Comparison of ENCODE assay signal across 8 mouse cellular contexts in genomic region chr3:152191791-152192237, GRCm38 (mm10). TPM values are rescaled to one million over a fixed set of nuclear protein-coding genes. Genes with fewer than 3 reads are reported as not detected.
A peak's percentile ranks its signal among the peaks of the same experiment; 100 is the strongest.
DNase-seq lines count a peak whose midpoint lies in the region; ATAC-seq and TF ChIP-seq lines count a peak whose summit lies in the region.

No protein-coding gene starts in this region.

- H3K27me3 ChIP-seq in cerebellum, adult 2 months (ENCODE audit: control insufficient read depth, insufficient read depth, low read length), result no peaks in the 10 kb centered on the region
- H3K27me3 ChIP-seq in forebrain, embryonic 14.5 days (replicated peaks; ENCODE audit: control insufficient read depth, insufficient read depth, low read length), result no peaks in the 10 kb centered on the region
- H3K27me3 ChIP-seq in hindbrain, embryonic 15.5 days, result no peaks in the 10 kb centered on the region
- no peaks in the 10 kb centered on the region for H3K27me3 ChIP-seq in liver, embryonic 15.5 days
- no peaks in the 10 kb centered on the region for H3K27me3 ChIP-seq in neural tube, embryonic 11.5 days (ENCODE audit: control insufficient read depth, insufficient read depth, low read length)

- H3K4me1 ChIP-seq in cerebellum, adult 2 months (ENCODE audit: control insufficient read depth, insufficient read depth, low read length), result peaks cover 3% of the 10 kb centered on the region; the same call in 1 of the 2 replicates
- H3K4me1 ChIP-seq in bone marrow, adult 2 months (ENCODE audit: control insufficient read depth, insufficient read depth, low read length), result no peaks in the 10 kb centered on the region
- peaks cover 8% of the 10 kb centered on the region for H3K4me1 ChIP-seq in forebrain, embryonic 14.5 days (ENCODE audit: control insufficient read depth, insufficient read depth, low read length)
- H3K4me1 ChIP-seq in hindbrain, embryonic 15.5 days (replicated peaks), result peaks cover 29% of the 10 kb centered on the region
- H3K4me1 ChIP-seq in liver, embryonic 15.5 days (replicated peaks), result peaks cover 37% of the 10 kb centered on the region
- peaks cover 2% of the 10 kb centered on the region; the same call in 1 of the 2 replicates for H3K4me1 ChIP-seq in neural tube, embryonic 11.5 days (ENCODE audit: control insufficient read depth, insufficient read depth, low read length)

- no peak for TF ChIP-seq CTCF in cerebellum, adult 2 months (IDR thresholded peaks at IDR 0.05; ENCODE audit: borderline replicate concordance, insufficient read depth, low read depth, low read length)
- TF ChIP-seq CTCF in bone marrow, adult 2 months (IDR thresholded peaks at IDR 0.05; ENCODE audit: control insufficient read depth, insufficient read depth, low read length), result no peak

- no peaks in the 10 kb centered on the region for H3K9me3 ChIP-seq in forebrain, embryonic 14.5 days (replicated peaks; ENCODE audit: control insufficient read depth, low read length)
- H3K9me3 ChIP-seq in hindbrain, embryonic 15.5 days, result no peaks in the 10 kb centered on the region
- no peaks in the 10 kb centered on the region for H3K9me3 ChIP-seq in liver, embryonic 15.5 days (replicated peaks)
- no peaks in the 10 kb centered on the region for H3K9me3 ChIP-seq in neural tube, embryonic 11.5 days (ENCODE audit: control insufficient read depth, low read length)

- 1% methylated on average over 6 of the region's 6 CpGs for WGBS in cerebellum, adult 2 months
- WGBS in bone marrow, adult 2 months, result 2% methylated on average over 6 of the region's 6 CpGs
- 12% methylated on average over 6 of the region's 6 CpGs for WGBS in forebrain, embryonic 14.5 days
- 35% methylated on average over 6 of the region's 6 CpGs for WGBS in hindbrain, embryonic 15.5 days
- 5% methylated on average over 6 of the region's 6 CpGs for WGBS in liver, embryonic 15.5 days (ENCODE audit: insufficient replicate concordance)
- WGBS in neural tube, embryonic 11.5 days, result 33% methylated on average over 6 of the region's 6 CpGs

- no peak overlapping the region for H3K27ac ChIP-seq in cerebellum, adult 2 months (ENCODE audit: insufficient read depth, low read length)
- H3K27ac ChIP-seq in bone marrow, adult 2 months (ENCODE audit: control insufficient read depth, insufficient read depth, low read depth, low read length, poor library complexity), result peak overlapping the region; percentile 50; the same call in 1 of the 2 replicates
- H3K27ac ChIP-seq in forebrain, embryonic 14.5 days (ENCODE audit: low read depth, low read length), result no peak overlapping the region
- H3K27ac ChIP-seq in hindbrain, embryonic 15.5 days (replicated peaks), result peak overlapping the region; percentile 58; the same call in 1 of the 2 replicates
- H3K27ac ChIP-seq in liver, embryonic 15.5 days (replicated peaks), result peak overlapping the region; percentile 79
- H3K27ac ChIP-seq in neural tube, embryonic 11.5 days (ENCODE audit: low read depth, low read length), result no peak overlapping the region

- peak; percentile 25; the same call in 1 of the 2 replicates for ATAC-seq in forebrain, embryonic 14.5 days
- ATAC-seq in hindbrain, embryonic 15.5 days (ENCODE audit: low FRiP score, low read depth), result no peak; the same call in 1 of the 2 replicates
- peak; percentile 49 for ATAC-seq in liver, embryonic 15.5 days (ENCODE audit: insufficient read depth)
- no peak; the same call in 1 of the 2 replicates for ATAC-seq in neural tube, embryonic 11.5 days (ENCODE audit: insufficient read depth, low FRiP score, low TSS enrichment)

- peak overlapping the region; percentile 52 for H3K4me2 ChIP-seq in forebrain, embryonic 14.5 days (ENCODE audit: low read length)
- H3K4me2 ChIP-seq in hindbrain, embryonic 15.5 days, result peak overlapping the region; percentile 60
- H3K4me2 ChIP-seq in liver, embryonic 15.5 days, result peak overlapping the region; percentile 75
- H3K4me2 ChIP-seq in neural tube, embryonic 11.5 days (ENCODE audit: low read depth), result peak overlapping the region; percentile 36

- DNase-seq in cerebellum, adult 2 months, result peak; percentile 39 to 44
- no peak for DNase-seq in cerebellum, adult 8-10 months
- DNase-seq in forebrain, embryonic 14.5 days (ENCODE audit: low spot score), result peak; percentile 40
- DNase-seq in neural tube, embryonic 11.5 days (ENCODE audit: low spot score), result peak; percentile 27
- no peak for DNase-seq in layer of hippocampus, adult 9-10 months (ENCODE audit: low spot score)

- peak overlapping the region; percentile 40 for H3K9ac ChIP-seq in forebrain, embryonic 14.5 days (ENCODE audit: low read length)
- peak overlapping the region; percentile 18; the same call in 1 of the 2 replicates for H3K9ac ChIP-seq in hindbrain, embryonic 15.5 days
- peak overlapping the region; percentile 61 for H3K9ac ChIP-seq in liver, embryonic 15.5 days
- peak overlapping the region; percentile 3; the same call in 1 of the 2 replicates for H3K9ac ChIP-seq in neural tube, embryonic 11.5 days (ENCODE audit: low read length)

- no peak for TF ChIP-seq POLR2A in cerebellum, adult 2 months (IDR thresholded peaks at IDR 0.05; ENCODE audit: borderline replicate concordance, insufficient read depth, low read length)
- TF ChIP-seq POLR2A in bone marrow, adult 2 months (IDR thresholded peaks at IDR 0.05; ENCODE audit: borderline replicate concordance, control insufficient read depth, low read depth, low read length), result no peak

- H3K36me3 ChIP-seq in forebrain, embryonic 14.5 days (ENCODE audit: control insufficient read depth, insufficient read depth, low read length), result no peaks in the 10 kb centered on the region
- H3K36me3 ChIP-seq in hindbrain, embryonic 15.5 days, result no peaks in the 10 kb centered on the region
- peaks cover 14% of the 10 kb centered on the region for H3K36me3 ChIP-seq in liver, embryonic 15.5 days (replicated peaks)
- H3K36me3 ChIP-seq in neural tube, embryonic 11.5 days (ENCODE audit: control insufficient read depth, insufficient read depth, low read length), result no peaks in the 10 kb centered on the region; the same call in 1 of the 2 replicates

- peak overlapping the region; percentile 82 for H3K4me3 ChIP-seq in cerebellum, adult 2 months (replicated peaks; ENCODE audit: insufficient read depth, low read depth, low read length)
- H3K4me3 ChIP-seq in bone marrow, adult 2 months (replicated peaks; ENCODE audit: control insufficient read depth, low read depth, low read length), result peak overlapping the region; percentile 69
- H3K4me3 ChIP-seq in forebrain, embryonic 14.5 days (ENCODE audit: low read depth, low read length), result peak overlapping the region; percentile 27
- peak overlapping the region; percentile 44 for H3K4me3 ChIP-seq in hindbrain, embryonic 15.5 days
- H3K4me3 ChIP-seq in liver, embryonic 15.5 days (replicated peaks), result peak overlapping the region; percentile 66
- peak overlapping the region; percentile 17 for H3K4me3 ChIP-seq in neural tube, embryonic 11.5 days (ENCODE audit: low read depth, low read length)

RNA-seq across cellular contexts. Expression of gene Dnajb4, which starts 18.3 kb away (rescaled TPM):
- 45.2 and 49.1 TPM in 2 replicates for polyA plus RNA-seq in cerebellum, adult 2 months (2012; rRNA removed)
- 25.3 and 37.8 TPM in 2 replicates for polyA plus RNA-seq in bone marrow, adult 2 months (2011; ENCODE audit: insufficient read depth, insufficient read length, low replicate concordance, missing spikeins)
- 21.6 and 28.2 TPM in 2 replicates for polyA plus RNA-seq in forebrain, embryonic 14.5 days (2014; fragmentation: Nextera tagmentation; extraction: Ambion mirVana)
- 42.4 and 42.5 TPM in 2 replicates for polyA plus RNA-seq in hindbrain, embryonic 15.5 days (2015; fragmentation: Nextera tagmentation; extraction: Ambion mirVana)
- polyA plus RNA-seq in liver, embryonic 15.5 days (2015; fragmentation: Nextera tagmentation; extraction: Ambion mirVana), result 35.3 and 36.8 TPM in 2 replicates
- polyA plus RNA-seq in neural tube, embryonic 11.5 days (2014; fragmentation: Nextera tagmentation; extraction: Ambion mirVana), result 26.5 and 27.0 TPM in 2 replicates

RNA-seq across cellular contexts. Expression of gene Fubp1, which starts 18.4 kb away (rescaled TPM):
- 94.5 and 110 TPM in 2 replicates for polyA plus RNA-seq in cerebellum, adult 2 months (2012; rRNA removed)
- polyA plus RNA-seq in bone marrow, adult 2 months (2011; ENCODE audit: insufficient read depth, insufficient read length, low replicate concordance, missing spikeins), result 47.1 and 78.2 TPM in 2 replicates
- 292 and 293 TPM in 2 replicates for polyA plus RNA-seq in forebrain, embryonic 14.5 days (2014; fragmentation: Nextera tagmentation; extraction: Ambion mirVana)
- 201 and 208 TPM in 2 replicates for polyA plus RNA-seq in hindbrain, embryonic 15.5 days (2015; fragmentation: Nextera tagmentation; extraction: Ambion mirVana)
- polyA plus RNA-seq in liver, embryonic 15.5 days (2015; fragmentation: Nextera tagmentation; extraction: Ambion mirVana), result 55.1 and 57.1 TPM in 2 replicates
- 399 and 403 TPM in 2 replicates for polyA plus RNA-seq in neural tube, embryonic 11.5 days (2014; fragmentation: Nextera tagmentation; extraction: Ambion mirVana)

RNA-seq across cellular contexts. Expression of gene Gipc2, which starts 25.8 kb away (rescaled TPM):
- 9.7 and 10.4 TPM in 2 replicates for polyA plus RNA-seq in cerebellum, adult 2 months (2012; rRNA removed)
- 4.1 TPM in 1 of 2 replicates, not detected in the other for polyA plus RNA-seq in bone marrow, adult 2 months (2011; ENCODE audit: insufficient read depth, insufficient read length, low replicate concordance, missing spikeins)
- 3.1 and 4.7 TPM in 2 replicates for polyA plus RNA-seq in forebrain, embryonic 14.5 days (2014; fragmentation: Nextera tagmentation; extraction: Ambion mirVana)
- polyA plus RNA-seq in hindbrain, embryonic 15.5 days (2015; fragmentation: Nextera tagmentation; extraction: Ambion mirVana), result 13.5 and 13.7 TPM in 2 replicates
- polyA plus RNA-seq in liver, embryonic 15.5 days (2015; fragmentation: Nextera tagmentation; extraction: Ambion mirVana), result 19.3 and 20.0 TPM in 2 replicates
- 1.1 and 1.6 TPM in 2 replicates for polyA plus RNA-seq in neural tube, embryonic 11.5 days (2014; fragmentation: Nextera tagmentation; extraction: Ambion mirVana)

Comparison
In these comparisons a context has a peak if more than half of its experiments do, and no peak if none do; other contexts are left out.
1. DNase-seq: peak in cerebellum, adult 2 months (2 of 2), forebrain, embryonic 14.5 days (single experiment) and neural tube, embryonic 11.5 days (single experiment); none in cerebellum, adult 8-10 months (single experiment) and layer of hippocampus, adult 9-10 months (single experiment).
2. H3K27ac ChIP-seq: peak in bone marrow, adult 2 months (single experiment), hindbrain, embryonic 15.5 days (single experiment) and liver, embryonic 15.5 days (single experiment); none in cerebellum, adult 2 months (single experiment), forebrain, embryonic 14.5 days (single experiment) and neural tube, embryonic 11.5 days (single experiment).
3. H3K4me3 ChIP-seq: peak in every context shown above with its lines; median percentile 82 in cerebellum, adult 2 months; 69 in bone marrow, adult 2 months; 66 in liver, embryonic 15.5 days; 44 in hindbrain, embryonic 15.5 days; 27 in forebrain, embryonic 14.5 days; 17 in neural tube, embryonic 11.5 days.
4. ATAC-seq: peak in forebrain, embryonic 14.5 days (single experiment) and liver, embryonic 15.5 days (single experiment); none in hindbrain, embryonic 15.5 days (single experiment) and neural tube, embryonic 11.5 days (single experiment).
5. H3K9ac ChIP-seq: peak in every context shown above with its lines; median percentile 61 in liver, embryonic 15.5 days; 40 in forebrain, embryonic 14.5 days; 18 in hindbrain, embryonic 15.5 days; 3 in neural tube, embryonic 11.5 days.
6. Peak in every context shown above with its lines, with median percentiles within 50 percentile points of each other: H3K4me2 ChIP-seq.